Mouse (Mus musculus): ENCODE data around the gene Cabp7.
"Not testable (repeated sequence)": the region's sequence is repeated elsewhere in the genome, so short reads cannot be mapped to it uniquely, and the experiment has no call there.

Gene Cabp7

GRCm38 (mm10) chr11:4750263-4750662 lies 3.7 kb upstream of the Cabp7 start:
- peak; percentile 41 for DNase-seq (ENCODE audit: extremely low spot score, low read depth, low spot score)

DNA sequence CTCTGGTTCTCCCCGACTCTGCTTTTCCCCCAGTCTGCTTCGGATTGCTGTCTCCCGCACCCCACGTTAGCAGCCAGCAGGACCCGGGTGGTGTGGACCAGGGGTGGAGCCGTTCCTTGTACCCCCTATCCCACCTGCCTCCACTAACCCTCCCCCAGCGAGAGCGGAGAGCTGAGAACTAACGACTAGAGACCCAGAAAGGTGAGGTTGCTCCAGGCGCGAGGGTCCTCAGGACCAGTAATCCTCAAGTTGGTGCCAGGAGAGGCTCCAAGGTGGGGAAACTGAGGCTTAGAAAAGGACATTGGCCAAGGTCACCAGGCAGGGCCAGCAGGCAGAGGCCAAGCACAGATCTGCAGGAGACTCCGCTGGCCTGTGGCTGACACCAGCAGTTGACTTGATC lies 707 bp upstream of the Cabp7 start:
- no peak for DNase-seq (ENCODE audit: extremely low spot score, low read depth, low spot score)

- no peak for DNase-seq (ENCODE audit: extremely low spot score, low read depth, low spot score)
Observed at GRCm38 (mm10) chr11:4745969-4746368, 609 bp downstream of the Cabp7 start.

DNA sequence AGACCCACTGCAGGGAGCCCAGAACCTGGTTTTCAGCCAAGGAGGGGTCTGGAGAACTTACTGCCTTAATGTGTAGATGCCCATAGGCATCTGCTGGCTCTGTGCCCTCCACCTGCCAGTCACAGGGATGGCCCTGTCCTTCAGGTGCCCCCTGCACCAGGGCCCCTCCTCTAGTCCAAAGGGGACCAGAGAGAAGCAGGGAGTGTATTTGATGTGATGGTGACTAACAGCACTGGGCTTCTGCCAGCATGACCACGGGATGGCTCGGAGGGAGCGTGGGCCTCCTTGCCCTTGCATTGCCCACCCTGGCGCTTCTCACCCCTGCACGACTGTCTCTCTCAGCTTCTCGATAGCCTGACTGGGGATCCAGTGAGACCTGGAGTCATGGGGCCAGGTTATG lies 1.9 kb downstream of the Cabp7 start:
- DNase-seq (ENCODE audit: extremely low spot score, low read depth, low spot score), result no peak

DNA sequence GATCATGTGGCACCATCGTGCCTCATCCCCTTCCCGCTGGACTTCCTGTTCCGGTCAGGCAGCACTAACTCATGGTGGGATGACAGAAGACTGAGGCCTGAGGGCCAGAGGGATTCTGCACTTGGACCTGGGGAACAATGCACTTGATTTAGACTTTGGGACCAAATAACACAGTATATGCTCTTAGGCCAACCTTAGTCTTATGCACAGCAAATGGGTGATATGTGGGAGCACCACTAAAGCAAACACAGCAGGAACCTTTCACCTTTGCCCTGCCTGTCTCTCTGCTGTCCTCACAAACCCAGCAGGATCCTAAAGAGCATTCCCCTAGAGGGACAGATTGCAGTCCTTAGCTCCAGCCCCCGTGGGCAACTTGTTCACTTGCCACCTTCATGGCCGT lies 5.8 kb downstream of the Cabp7 start:
- DNase-seq (ENCODE audit: extremely low spot score, low read depth, low spot score), result no peak

DNA sequence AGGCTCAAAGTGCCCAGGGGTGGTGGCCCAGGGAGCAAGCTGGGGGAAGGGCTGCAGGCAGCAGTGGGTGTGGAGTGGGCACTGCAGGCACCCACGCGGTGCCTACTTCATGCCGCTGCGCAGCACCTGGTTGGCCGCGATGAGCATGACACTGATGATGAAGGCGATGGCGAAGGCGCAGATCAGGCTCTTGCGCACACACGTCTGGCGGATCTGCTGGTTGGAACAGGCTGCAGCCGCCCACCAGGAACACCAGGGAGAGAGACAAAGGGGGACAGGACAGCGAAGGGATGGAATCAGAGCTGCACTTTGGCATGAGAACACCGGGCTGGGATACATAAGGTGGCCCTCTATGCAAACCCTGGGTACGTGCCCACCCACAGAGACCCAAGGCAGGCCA lies 7.9 kb downstream of the Cabp7 start:
- DNase-seq (ENCODE audit: extremely low spot score, low read depth, low spot score), result no peak

DNA sequence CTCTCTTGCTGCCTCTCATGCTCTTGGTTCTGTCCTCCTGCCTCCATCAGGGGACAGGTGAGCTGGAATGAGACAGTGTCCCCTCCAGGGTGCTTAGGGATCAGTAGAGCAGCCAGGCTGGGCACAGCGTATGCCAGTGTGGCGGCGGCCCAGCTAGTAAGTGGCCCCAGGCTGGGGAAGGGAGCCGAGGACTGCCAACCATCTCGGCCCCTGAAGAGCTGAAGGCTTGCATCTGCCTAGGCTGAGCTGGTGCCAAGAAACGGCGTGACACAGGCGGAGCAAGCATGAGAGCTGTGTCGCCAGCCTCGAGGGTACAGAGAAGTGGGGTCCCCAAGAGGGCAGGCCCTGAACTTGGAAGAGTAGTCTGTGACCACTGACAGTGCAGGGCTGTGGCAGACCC lies 8.9 kb downstream of the Cabp7 start:
- no peak for DNase-seq (ENCODE audit: extremely low spot score, low read depth, low spot score)

DNA sequence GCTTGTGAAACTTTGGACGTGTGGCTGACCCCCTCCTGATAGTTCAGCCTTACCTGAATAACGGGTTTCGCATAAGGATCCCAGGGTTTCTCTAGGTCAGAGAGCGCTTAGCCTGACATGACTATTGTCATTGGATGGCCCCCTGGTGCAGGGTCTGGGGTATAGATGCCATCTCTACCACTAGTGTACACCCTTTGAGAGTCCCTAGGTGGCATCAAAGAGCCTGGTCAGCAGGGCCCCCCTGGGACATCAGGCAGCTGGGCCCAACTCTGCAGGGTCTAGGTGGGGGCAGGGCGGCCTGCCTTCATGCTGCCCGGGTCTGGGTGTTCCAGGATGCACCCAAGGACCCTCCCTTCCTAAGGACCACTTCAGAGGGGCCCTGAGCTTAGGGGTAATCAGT lies 10.2 kb downstream of the Cabp7 start:
- no peak for DNase-seq (ENCODE audit: extremely low spot score, low read depth, low spot score)

DNA sequence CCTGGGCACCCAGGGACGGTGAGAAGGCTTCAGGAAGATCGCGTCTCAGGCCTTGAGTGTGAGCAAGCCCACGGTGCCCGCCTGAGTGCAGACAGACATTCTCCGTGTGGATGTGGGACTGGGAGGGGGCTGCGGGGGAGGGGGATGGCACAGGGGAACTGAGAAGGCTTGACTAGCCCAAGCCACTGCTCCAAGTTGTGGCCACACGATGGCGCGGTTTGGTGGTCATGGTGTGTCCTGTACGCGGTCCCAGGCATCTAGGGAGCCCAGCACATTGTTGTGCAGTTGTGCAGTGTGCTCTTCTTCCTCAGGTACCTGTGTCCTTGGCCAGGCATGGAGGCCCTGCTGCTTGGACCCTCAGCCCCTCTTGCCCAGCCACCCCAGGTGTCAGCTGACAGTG lies 12.4 kb downstream of the Cabp7 start:
- DNase-seq (ENCODE audit: extremely low spot score, low read depth, low spot score), result no peak

DNA sequence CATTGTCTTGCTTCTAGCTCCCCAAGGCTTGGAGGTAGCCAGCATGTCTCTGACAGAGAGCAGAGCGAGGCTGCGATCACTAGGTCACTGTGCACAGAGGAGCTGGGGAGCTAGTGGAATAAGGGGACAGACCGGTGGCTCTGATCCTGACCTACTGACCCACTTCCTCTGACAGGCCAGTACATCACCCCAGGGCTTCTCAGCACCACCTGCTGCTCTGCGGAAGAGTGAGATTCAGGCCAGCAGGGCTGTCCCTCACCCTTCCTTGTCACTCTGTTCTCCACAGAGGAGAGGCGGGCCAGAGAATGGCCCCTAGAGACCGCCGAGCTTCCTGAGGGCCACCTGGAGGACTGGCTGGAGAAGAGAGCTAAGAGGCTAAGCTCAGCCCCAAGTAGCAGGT lies 14.8 kb downstream of the Cabp7 start:
- no peak for DNase-seq (ENCODE audit: extremely low spot score, low read depth, low spot score)

DNA sequence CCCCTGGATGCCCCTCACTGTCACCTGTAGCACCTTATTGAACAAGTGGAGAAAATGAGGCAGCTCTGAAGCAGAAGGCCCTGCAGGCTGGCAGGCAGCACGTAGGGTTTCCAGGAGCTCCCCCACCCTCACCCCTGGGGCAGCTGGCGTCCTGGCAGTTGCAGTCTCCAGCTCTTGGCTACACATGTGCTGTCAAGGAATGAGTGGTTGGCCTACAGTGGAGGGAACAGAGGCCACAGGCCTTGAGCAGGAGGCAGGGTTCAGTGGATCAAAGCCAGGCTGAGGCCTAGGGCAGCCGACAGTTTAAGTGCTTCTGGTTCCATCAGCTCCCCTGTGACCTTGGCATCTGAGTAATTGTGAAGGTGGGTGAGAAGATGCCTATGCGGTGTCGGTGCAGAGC lies 15.7 kb downstream of the Cabp7 start:
- no peak for DNase-seq (ENCODE audit: extremely low spot score, low read depth, low spot score)

- DNase-seq (ENCODE audit: extremely low spot score, low read depth, low spot score), result no peak
Observed at GRCm38 (mm10) chr11:4730096-4730495, 16.5 kb downstream of the Cabp7 start.

DNA sequence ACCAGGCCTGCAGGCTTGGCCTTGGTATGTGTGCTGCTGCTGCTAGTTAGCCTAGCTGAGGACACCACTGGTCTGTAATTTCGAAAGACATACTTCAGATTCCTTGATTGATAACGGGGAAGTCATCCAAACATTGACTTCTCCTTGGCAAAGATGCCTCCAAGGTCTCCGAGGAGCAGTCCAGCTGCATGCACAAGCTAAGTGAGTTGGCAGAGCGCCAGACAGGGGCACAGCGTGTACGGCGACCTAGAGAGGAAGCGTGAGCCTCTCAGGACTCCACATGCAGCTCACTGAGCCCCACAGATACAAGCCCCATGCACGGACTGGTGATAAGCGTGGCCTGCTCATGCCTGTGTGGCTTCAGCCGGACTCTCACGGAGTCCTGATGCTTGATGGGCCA lies 17.0 kb downstream of the Cabp7 start:
- DNase-seq (ENCODE audit: extremely low spot score, low read depth, low spot score), result no peak

- DNase-seq (ENCODE audit: extremely low spot score, low read depth, low spot score), result no peak
Observed at GRCm38 (mm10) chr11:4721728-4722127, 24.9 kb downstream of the Cabp7 start.

GRCm38 (mm10) chr11:4720900-4721580 lies 25.5 kb downstream of the Cabp7 start:
- no peak for DNase-seq (ENCODE audit: extremely low spot score, low read depth, low spot score)

DNA sequence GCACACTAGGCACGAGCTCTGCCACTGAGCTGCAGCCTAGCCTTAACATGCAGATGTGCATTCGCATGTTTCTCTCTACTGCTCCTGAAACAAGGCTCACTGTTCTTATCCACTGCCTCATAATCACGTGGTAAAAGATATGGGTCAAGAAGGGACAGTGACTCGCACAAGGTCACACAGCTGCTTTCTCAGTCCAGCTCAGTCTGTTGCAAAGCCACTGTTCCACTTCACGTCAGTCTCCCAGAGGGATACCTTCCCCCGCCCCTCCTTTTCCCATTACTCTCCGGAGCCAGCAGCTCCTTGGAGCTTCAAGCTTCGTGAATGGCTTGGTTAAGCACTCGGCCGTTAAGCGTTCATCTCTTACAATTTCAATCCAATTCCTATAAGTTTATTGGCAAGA lies 26.2 kb downstream of the Cabp7 start:
- DNase-seq (ENCODE audit: extremely low spot score, low read depth, low spot score), result no peak

DNA sequence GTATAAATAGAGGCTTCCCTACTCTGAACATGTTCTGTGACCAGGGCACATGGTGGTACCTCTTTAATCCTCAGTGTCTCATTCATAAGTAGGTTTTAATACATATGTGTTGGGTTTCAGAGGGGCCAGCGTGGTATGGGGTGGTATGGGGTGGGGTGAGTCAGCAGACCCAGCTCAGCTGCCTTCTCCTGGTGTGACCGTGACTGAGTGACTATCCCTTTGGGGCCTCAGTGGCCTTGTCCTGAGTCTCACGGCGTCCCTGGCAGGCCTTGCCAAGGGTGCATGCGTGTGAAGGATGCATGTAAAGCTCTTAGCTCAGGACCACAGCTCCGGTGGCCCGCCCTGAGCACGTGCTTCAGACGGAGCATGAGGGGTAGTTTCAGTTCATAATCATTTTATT lies 26.6 kb downstream of the Cabp7 start:
- no peak for DNase-seq (ENCODE audit: extremely low spot score, low read depth, low spot score)

- no peak for DNase-seq (ENCODE audit: extremely low spot score, low read depth, low spot score)
Observed at GRCm38 (mm10) chr11:4718548-4718947, 28.0 kb downstream of the Cabp7 start.

GRCm38 (mm10) chr11:4716530-4717236 lies 29.9 kb downstream of the Cabp7 start:
- no peak for DNase-seq (ENCODE audit: extremely low spot score, low read depth, low spot score)

- no peak for DNase-seq (ENCODE audit: extremely low spot score, low read depth, low spot score)
Observed at GRCm38 (mm10) chr11:4715596-4715995, 31.0 kb downstream of the Cabp7 start.

DNA sequence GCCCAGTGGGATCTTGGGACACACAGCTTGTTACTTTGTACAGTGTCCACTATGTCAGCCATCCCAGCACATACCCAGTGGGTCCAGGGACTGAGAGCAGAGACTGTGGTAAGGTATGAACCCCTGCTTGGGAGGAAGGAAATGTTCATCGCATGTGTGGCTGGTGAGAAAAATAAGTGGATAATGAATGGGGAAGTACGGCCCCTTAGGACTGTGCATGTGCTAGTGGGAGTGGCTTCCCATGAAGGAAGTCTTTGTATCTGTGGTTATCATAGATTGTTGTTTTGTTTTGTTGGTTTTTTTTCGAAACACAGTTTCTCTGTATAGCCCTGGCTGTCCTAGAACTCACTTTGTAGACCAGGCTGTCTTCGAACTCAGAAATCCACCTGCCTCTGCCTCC lies 31.9 kb downstream of the Cabp7 start:
- DNase-seq (ENCODE audit: extremely low spot score, low read depth, low spot score), result no peak

- DNase-seq (ENCODE audit: extremely low spot score, low read depth, low spot score), result no peak
Observed at GRCm38 (mm10) chr11:4712822-4713221, 33.8 kb downstream of the Cabp7 start.

DNA sequence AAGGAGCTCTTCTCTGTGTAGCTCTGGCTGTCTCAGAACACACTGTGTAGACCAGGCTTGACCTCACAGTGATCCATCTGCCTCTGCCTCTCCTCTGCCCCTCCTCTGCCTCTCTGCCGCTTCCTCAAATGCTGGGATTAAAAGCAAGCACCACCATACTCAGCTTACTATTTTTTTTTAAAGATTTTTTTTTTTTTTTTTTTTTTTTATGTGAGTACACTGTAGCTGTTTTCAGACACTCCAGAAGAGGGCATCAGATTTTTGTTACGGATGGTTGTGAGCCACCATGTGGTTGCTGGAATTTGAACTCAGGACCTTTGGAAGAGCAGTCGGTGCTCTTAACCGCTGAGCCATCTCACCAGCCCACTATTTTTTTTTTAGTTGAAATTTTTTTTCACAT lies 36.4 kb downstream of the Cabp7 start:
- DNase-seq (ENCODE audit: extremely low spot score, low read depth, low spot score), result not testable (repeated sequence)
